Mouse (Mus musculus) stomach, embryonic 14.5 days (tissue): ENCODE results near the gene Rab11b. TPM values are rescaled to one million over a fixed set of nuclear protein-coding genes. Genes with fewer than 3 reads are reported as not detected.

Experiments
- polyA plus RNA-seq: library from polyadenylated mRNA; unstranded; fragments of >200 nt; fragmentation: Nextera tagmentation; extraction: Ambion mirVana; gene quantifications from 2 replicates; pipeline ENCODE4 v1.2.1, GENCODE M21; 2014

Rab11b gene
- polyA plus RNA-seq, 1 experiment from 2014 or later = 296 TPM

Other genes starting within 250 kb of the Rab11b start
- gene Adamts10, start 236.3 kb downstream of the Rab11b start, polyA plus RNA-seq = 64.6 and 64.7 TPM in 2 replicates
- gene Myo1f, start 204.8 kb downstream of the Rab11b start, polyA plus RNA-seq = 3.2 and 3.5 TPM in 2 replicates
- gene Zfp414, start 131.4 kb downstream of the Rab11b start, polyA plus RNA-seq = 85.5 and 98.8 TPM in 2 replicates
- gene Pram1, start 122.5 kb downstream of the Rab11b start, polyA plus RNA-seq = 0.59 and 0.62 TPM in 2 replicates
- gene Hnrnpm, start 73.7 kb downstream of the Rab11b start, polyA plus RNA-seq = 313 and 333 TPM in 2 replicates
- 42.8 and 49.3 TPM in 2 replicates for gene March2, start 41.9 kb downstream of the Rab11b start, polyA plus RNA-seq
- gene Angptl4, start 21.3 kb upstream of the Rab11b start, polyA plus RNA-seq = 22.5 and 25.1 TPM in 2 replicates
- gene Kank3, start 50.0 kb upstream of the Rab11b start, polyA plus RNA-seq = 32.5 and 33.5 TPM in 2 replicates
- 1,306 and 1,470 TPM in 2 replicates for gene Rps28, start 64.0 kb upstream of the Rab11b start, polyA plus RNA-seq
- 471 and 592 TPM in 2 replicates for gene Ndufa7, start 64.0 kb upstream of the Rab11b start, polyA plus RNA-seq
- gene Cd320, start 82.6 kb upstream of the Rab11b start, polyA plus RNA-seq = 75.6 and 79.6 TPM in 2 replicates
- not detected in 2 replicates for gene Gm7029, start 113.3 kb upstream of the Rab11b start, polyA plus RNA-seq
- 6.8 TPM in 2 replicates for gene Kifc1, start 130.1 kb upstream of the Rab11b start, polyA plus RNA-seq
- gene Platr17, start 144.6 kb upstream of the Rab11b start, polyA plus RNA-seq = 0.54 and 1.00 TPM in 2 replicates
- gene Daxx, start 148.9 kb upstream of the Rab11b start, polyA plus RNA-seq = 39.2 and 44.6 TPM in 2 replicates
- 45.3 and 47.9 TPM in 2 replicates for gene Tapbp, start 155.4 kb upstream of the Rab11b start, polyA plus RNA-seq
- 9.4 and 10.4 TPM in 2 replicates for gene Zbtb22, start 155.4 kb upstream of the Rab11b start, polyA plus RNA-seq
- 38.4 and 39.8 TPM in 2 replicates for gene Rgl2, start 169.0 kb upstream of the Rab11b start, polyA plus RNA-seq
- 141 and 152 TPM in 2 replicates for gene Pfdn6, start 179.8 kb upstream of the Rab11b start, polyA plus RNA-seq
- 19.0 and 23.0 TPM in 2 replicates for gene Wdr46, start 180.1 kb upstream of the Rab11b start, polyA plus RNA-seq
- 2.8 and 2.9 TPM in 2 replicates for gene B3galt4, start 191.0 kb upstream of the Rab11b start, polyA plus RNA-seq
- gene Vps52, start 195.3 kb upstream of the Rab11b start, polyA plus RNA-seq = 31.5 and 34.8 TPM in 2 replicates
- gene Rps18, start 195.5 kb upstream of the Rab11b start, polyA plus RNA-seq = 2,047 and 2,164 TPM in 2 replicates
- gene H2-K1, start 239.8 kb upstream of the Rab11b start, polyA plus RNA-seq = 38.3 and 38.8 TPM in 2 replicates